Mouse (Mus musculus): ENCODE results near the gene Klf7. TPM values are rescaled to one million over a fixed set of nuclear protein-coding genes. Genes with fewer than 3 reads are reported as not detected.

The Klf7 gene
- polyA plus RNA-seq, 1 experiment from 2014 or later: 71.4 TPM

DNA sequence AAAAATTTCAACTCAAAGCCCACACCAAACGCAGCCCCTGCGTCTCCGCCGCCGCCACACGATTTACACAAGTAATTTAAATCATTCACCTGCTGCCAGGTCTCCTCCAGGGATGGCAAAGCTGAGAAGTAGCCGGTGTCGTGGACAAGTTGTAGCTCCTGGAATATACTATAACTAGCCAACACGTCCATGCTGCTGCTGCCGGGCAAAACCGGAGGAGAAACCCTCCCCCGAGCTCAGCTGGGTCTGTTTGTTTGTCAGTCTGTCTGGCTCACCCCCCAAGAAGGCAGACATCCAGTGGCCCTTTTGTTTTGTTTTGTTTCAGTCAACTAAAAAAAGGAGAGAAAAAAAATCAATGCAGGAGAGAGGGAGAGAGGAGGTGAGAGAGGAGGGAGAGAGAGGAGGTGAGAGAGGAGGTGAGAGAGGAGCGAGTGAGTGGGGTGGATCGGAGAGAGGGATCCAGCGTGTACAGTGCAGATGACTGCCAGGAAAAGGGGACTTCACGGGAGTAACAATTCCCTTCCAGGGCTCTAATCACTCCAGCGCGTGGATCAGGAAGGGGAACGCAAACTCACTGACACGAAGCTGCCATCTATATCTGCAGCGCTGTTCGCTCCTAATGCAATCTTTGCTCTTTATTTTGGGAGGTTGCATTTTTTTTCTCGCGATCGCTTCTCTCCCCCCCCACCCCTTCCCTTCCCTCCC, 1.1 kb downstream of the Klf7 start:
- H3K4me2 ChIP-seq (ENCODE audit: low read depth, low read length): peak overlapping the region; percentile 70
- H3K27me3 ChIP-seq (ENCODE audit: control insufficient read depth, insufficient read depth, low read length): no peaks in the 10 kb centered on the region
- peak overlapping the region; percentile 89 for H3K9ac ChIP-seq (replicated peaks; ENCODE audit: low read depth, low read length)
- peak overlapping the region; percentile 100 for H3K27ac ChIP-seq (ENCODE audit: low read depth, low read length)
- peak; percentile 62 for ATAC-seq (ENCODE audit: low read depth)
- peaks cover 22% of the 10 kb centered on the region for H3K4me1 ChIP-seq (ENCODE audit: control insufficient read depth, insufficient read depth, low read length)
- H3K4me3 ChIP-seq (ENCODE audit: low read depth, low read length): peak overlapping the region; percentile 81
- H3K36me3 ChIP-seq (ENCODE audit: control insufficient read depth, insufficient read depth, low read length): no peaks in the 10 kb centered on the region
- H3K9me3 ChIP-seq (ENCODE audit: control insufficient read depth, low read length): no peaks in the 10 kb centered on the region
- WGBS: 2% methylated on average over 25 of the region's 25 CpGs

DNA sequence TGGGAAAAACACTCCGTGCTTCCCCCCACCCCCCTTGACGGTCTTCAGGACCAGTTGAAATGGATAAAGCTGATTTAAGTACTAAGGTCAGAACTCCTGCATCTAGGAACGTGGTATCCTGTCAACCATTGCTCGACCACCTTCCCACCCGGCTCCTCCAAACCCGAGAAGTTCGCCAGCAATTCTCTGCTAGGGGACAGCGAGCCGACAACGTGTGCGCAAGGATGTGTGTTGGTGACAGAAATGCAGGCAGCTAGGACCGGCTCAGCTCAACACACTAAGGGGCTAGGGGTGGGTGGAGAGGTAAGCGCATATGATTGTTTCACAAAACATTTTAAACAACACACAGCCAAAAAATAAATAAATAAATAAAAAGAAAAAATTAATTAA, 1.7 kb downstream of the Klf7 start:
- H3K4me3 ChIP-seq (ENCODE audit: low read depth, low read length): peak overlapping the region; percentile 81
- peak overlapping the region; percentile 70 for H3K4me2 ChIP-seq (ENCODE audit: low read depth, low read length)
- under 1% methylated on average over 13 of the region's 13 CpGs for WGBS
- H3K9ac ChIP-seq (replicated peaks; ENCODE audit: low read depth, low read length): peak overlapping the region; percentile 89
- no peaks in the 10 kb centered on the region for H3K27me3 ChIP-seq (ENCODE audit: control insufficient read depth, insufficient read depth, low read length)
- H3K27ac ChIP-seq (ENCODE audit: low read depth, low read length): peak overlapping the region; percentile 100
- H3K36me3 ChIP-seq (ENCODE audit: control insufficient read depth, insufficient read depth, low read length): no peaks in the 10 kb centered on the region
- H3K9me3 ChIP-seq (ENCODE audit: control insufficient read depth, low read length): no peaks in the 10 kb centered on the region
- H3K4me1 ChIP-seq (ENCODE audit: control insufficient read depth, insufficient read depth, low read length): peaks cover 27% of the 10 kb centered on the region
- no peak for ATAC-seq (ENCODE audit: low read depth)

GRCm38 (mm10) chr1:64119851-64120250, 2.2 kb downstream of the Klf7 start:
- 7% methylated on average over 8 of the region's 8 CpGs for whole genome bisulfite sequencing
- Histone ChIP-seq H3K4me1 (ENCODE audit: control insufficient read depth, insufficient read depth, low read length) (peaks cover 27% of the 10 kb centered on the region), H3K9ac (replicated peaks; ENCODE audit: low read depth, low read length) (peak overlapping the region; percentile 89), H3K27ac (ENCODE audit: low read depth, low read length) (peak overlapping the region; percentile 100), H3K9me3 (ENCODE audit: control insufficient read depth, low read length) (no peaks in the 10 kb centered on the region), H3K4me3 (ENCODE audit: low read depth, low read length) (peak overlapping the region; percentile 81), H3K36me3 (ENCODE audit: control insufficient read depth, insufficient read depth, low read length) (no peaks in the 10 kb centered on the region), H3K27me3 (ENCODE audit: control insufficient read depth, insufficient read depth, low read length) (no peaks in the 10 kb centered on the region), H3K4me2 (ENCODE audit: low read depth, low read length) (peak overlapping the region; percentile 70)
- ATAC-seq (ENCODE audit: low read depth): no peak

DNA sequence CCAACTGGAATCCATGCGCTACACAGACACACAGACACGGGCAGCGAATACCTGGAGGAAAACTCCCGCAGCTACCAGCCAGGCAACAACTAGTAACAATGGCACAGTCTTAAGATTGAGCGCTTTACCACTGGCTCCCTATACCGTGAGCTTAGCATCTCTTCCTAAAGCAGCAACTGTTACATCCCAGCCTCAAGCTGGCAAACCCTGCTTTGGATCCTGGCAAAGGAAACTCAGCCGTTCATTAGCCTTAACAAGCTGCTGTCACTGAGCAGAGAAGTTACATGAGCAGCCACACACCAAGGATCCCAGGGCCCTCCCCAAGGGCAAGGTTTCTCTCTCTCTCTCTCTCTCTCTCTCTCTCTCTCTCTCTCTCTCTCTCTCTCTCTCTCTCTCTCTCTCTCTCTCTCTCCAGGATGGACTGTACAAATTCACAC, 2.7 kb downstream of the Klf7 start:
- Histone ChIP-seq H3K4me1 (ENCODE audit: control insufficient read depth, insufficient read depth, low read length) (peaks cover 27% of the 10 kb centered on the region), H3K27me3 (ENCODE audit: control insufficient read depth, insufficient read depth, low read length) (no peaks in the 10 kb centered on the region), H3K4me3 (ENCODE audit: low read depth, low read length) (peak overlapping the region; percentile 81), H3K9ac (replicated peaks; ENCODE audit: low read depth, low read length) (peak overlapping the region; percentile 89), H3K27ac (ENCODE audit: low read depth, low read length) (peak overlapping the region; percentile 100), H3K9me3 (ENCODE audit: control insufficient read depth, low read length) (no peaks in the 10 kb centered on the region), H3K4me2 (ENCODE audit: low read depth, low read length) (peak overlapping the region; percentile 70), H3K36me3 (ENCODE audit: control insufficient read depth, insufficient read depth, low read length) (no peaks in the 10 kb centered on the region)
- 9% methylated on average over 7 of the region's 7 CpGs for WGBS
- no peak for ATAC-seq (ENCODE audit: low read depth)

DNA sequence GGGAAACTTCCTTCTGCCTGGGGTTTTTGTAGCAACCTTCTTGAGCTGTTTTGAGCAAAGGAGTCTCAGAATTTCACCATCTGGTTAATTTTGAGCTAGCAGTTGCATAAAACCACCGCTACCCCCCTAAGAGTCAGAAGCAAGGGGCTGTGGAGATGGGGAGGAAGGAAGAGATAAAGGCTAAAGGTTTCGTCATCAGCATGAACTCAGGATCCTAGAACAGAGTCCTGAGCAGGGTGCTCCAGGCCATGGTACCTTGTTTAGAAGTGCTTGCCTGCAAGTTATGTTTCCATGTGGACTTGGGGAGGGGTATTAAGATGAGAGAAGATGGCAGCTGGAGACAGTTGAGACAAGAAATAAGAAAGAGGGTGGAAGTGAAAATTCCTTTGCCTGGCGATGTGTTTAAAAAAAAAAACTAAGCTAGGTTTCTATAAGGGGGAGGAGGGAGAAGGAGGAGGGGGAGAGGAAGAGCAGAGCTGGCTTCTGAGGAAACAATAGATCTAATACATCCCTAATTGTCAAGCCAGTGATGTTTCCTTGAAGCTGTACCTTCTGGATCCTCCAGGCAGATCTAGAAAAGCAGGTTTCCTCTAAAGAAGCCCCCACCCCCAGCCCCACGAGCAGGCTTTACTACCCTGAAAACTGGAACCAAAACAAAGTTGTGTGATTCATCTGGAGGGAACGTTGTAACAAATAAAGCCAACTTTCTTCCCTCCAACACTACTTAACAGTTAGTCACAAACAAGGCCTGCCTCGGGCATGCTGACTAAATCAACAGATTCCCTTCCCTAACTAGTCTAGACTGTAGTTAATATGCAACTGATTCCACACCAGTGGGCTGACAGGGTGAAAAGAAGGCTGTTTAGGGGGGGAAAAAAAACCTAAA, 3.6 kb downstream of the Klf7 start:
- Histone ChIP-seq H3K4me1 (ENCODE audit: control insufficient read depth, insufficient read depth, low read length) (peaks cover 27% of the 10 kb centered on the region), H3K36me3 (ENCODE audit: control insufficient read depth, insufficient read depth, low read length) (no peaks in the 10 kb centered on the region), H3K9me3 (ENCODE audit: control insufficient read depth, low read length) (no peaks in the 10 kb centered on the region), H3K27me3 (ENCODE audit: control insufficient read depth, insufficient read depth, low read length) (no peaks in the 10 kb centered on the region), H3K9ac (replicated peaks; ENCODE audit: low read depth, low read length) (peak overlapping the region; percentile 89), H3K4me3 (ENCODE audit: low read depth, low read length) (peak overlapping the region; percentile 81), H3K27ac (ENCODE audit: low read depth, low read length) (peak overlapping the region; percentile 100), H3K4me2 (ENCODE audit: low read depth, low read length) (peak overlapping the region; percentile 70)
- WGBS: 31% methylated on average over 6 of the region's 6 CpGs
- ATAC-seq (ENCODE audit: low read depth): no peak

GRCm38 (mm10) chr1:64117478-64118284, 4.4 kb downstream of the Klf7 start:
- Histone ChIP-seq H3K4me2 (ENCODE audit: low read depth, low read length) (peak overlapping the region; percentile 70), H3K9ac (replicated peaks; ENCODE audit: low read depth, low read length) (peak overlapping the region; percentile 89), H3K36me3 (ENCODE audit: control insufficient read depth, insufficient read depth, low read length) (no peaks in the 10 kb centered on the region), H3K9me3 (ENCODE audit: control insufficient read depth, low read length) (no peaks in the 10 kb centered on the region), H3K27ac (ENCODE audit: low read depth, low read length) (peak overlapping the region; percentile 100; the same call in 1 of the 2 replicates), H3K4me3 (ENCODE audit: low read depth, low read length) (peak overlapping the region; percentile 81), H3K27me3 (ENCODE audit: control insufficient read depth, insufficient read depth, low read length) (no peaks in the 10 kb centered on the region), H3K4me1 (ENCODE audit: control insufficient read depth, insufficient read depth, low read length) (peaks cover 23% of the 10 kb centered on the region)
- 60% methylated on average over 11 of the region's 11 CpGs for WGBS
- ATAC-seq (ENCODE audit: low read depth): no peak

DNA sequence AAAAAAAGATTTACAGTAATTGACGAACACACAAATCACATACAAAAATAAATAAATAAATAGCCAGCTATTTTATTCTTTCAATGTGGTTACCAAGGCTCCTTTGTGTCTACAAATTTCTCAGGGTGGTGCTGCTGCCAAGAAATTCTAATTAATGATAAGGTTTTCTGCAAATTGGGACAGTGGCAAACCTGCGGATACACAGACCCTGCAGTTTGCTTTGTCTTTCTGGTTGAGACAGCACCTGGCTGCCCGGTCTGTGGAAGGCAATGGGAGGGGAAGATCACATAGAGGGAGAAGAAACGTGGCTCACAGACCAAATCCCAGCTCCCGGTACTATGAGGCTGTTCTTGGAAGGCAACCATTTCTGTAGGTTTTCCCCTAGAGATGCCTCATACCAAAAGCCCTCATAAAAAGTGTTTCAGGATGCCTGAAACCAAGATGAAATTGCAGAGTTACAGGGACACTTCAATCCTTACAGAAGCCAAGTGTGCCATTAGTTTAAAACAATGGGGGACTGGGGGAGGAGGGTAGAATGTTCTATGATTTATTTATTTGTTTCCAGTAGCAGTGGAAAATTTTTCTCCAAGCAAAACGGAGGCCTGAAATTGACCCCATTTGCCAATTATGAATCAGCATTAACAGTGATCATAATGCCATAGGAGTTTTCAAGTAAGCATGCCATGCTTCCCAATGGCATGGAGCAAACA, 5.2 kb downstream of the Klf7 start:
- Histone ChIP-seq H3K27me3 (ENCODE audit: control insufficient read depth, insufficient read depth, low read length) (no peaks in the 10 kb centered on the region), H3K4me1 (ENCODE audit: control insufficient read depth, insufficient read depth, low read length) (peaks cover 21% of the 10 kb centered on the region), H3K9me3 (ENCODE audit: control insufficient read depth, low read length) (no peaks in the 10 kb centered on the region), H3K9ac (replicated peaks; ENCODE audit: low read depth, low read length) (peak overlapping the region; percentile 41; the same call in 1 of the 2 replicates), H3K36me3 (ENCODE audit: control insufficient read depth, insufficient read depth, low read length) (no peaks in the 10 kb centered on the region), H3K4me3 (ENCODE audit: low read depth, low read length) (peak overlapping the region; percentile 81), H3K27ac (ENCODE audit: low read depth, low read length) (0 out of 2 replicates have a peak overlapping the region, but pooled peaks have one; percentile 49), H3K4me2 (ENCODE audit: low read depth, low read length) (peak overlapping the region; percentile 70)
- WGBS: 43% methylated on average over 6 of the region's 6 CpGs
- ATAC-seq (ENCODE audit: low read depth): no peak

DNA sequence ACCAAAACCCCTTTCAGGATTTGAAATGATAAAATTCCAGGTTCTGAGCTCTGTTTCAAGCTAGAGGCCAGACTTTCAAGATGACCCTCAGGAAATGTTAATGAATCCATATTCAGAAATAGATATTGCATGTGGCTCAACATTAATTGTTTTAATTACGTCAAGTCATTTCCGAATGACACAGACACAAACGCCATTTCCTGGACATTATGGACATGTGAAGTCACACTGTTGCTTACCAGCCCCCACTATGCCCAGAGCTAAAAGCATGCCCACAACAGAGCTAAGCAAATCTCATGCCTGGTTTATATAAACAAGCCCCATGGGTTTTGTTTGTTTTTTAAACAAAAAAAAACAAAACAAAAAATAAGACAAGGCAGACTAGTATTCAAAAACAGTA, 7.5 kb downstream of the Klf7 start:
- Histone ChIP-seq H3K27ac (ENCODE audit: low read depth, low read length) (no peak overlapping the region), H3K4me3 (ENCODE audit: low read depth, low read length) (no peak overlapping the region), H3K9ac (replicated peaks; ENCODE audit: low read depth, low read length) (no peak overlapping the region), H3K27me3 (ENCODE audit: control insufficient read depth, insufficient read depth, low read length) (no peaks in the 10 kb centered on the region), H3K9me3 (ENCODE audit: control insufficient read depth, low read length) (no peaks in the 10 kb centered on the region), H3K4me2 (ENCODE audit: low read depth, low read length) (no peak overlapping the region), H3K36me3 (ENCODE audit: control insufficient read depth, insufficient read depth, low read length) (no peaks in the 10 kb centered on the region; the same call in 1 of the 2 replicates), H3K4me1 (ENCODE audit: control insufficient read depth, insufficient read depth, low read length) (peaks cover 28% of the 10 kb centered on the region)
- no peak for ATAC-seq (ENCODE audit: low read depth)
- 77% methylated on average over 3 of the region's 3 CpGs for WGBS

Data from neural tube, embryonic 14.5 days (tissue).